Mouse (Mus musculus) liver, adult 2 months (tissue): ENCODE data around the gene Hnf4a.

Experiments
- CTCF ChIP-seq: fragments of 200-500 bp; IDR thresholded peaks from 2 replicates; pipeline ENCODE4 v1.5.1; 2011; ENCODE audit warnings: low read depth, low read length, control low read depth
- POLR2A ChIP-seq: fragments of 200-500 bp; IDR thresholded peaks from 2 replicates; pipeline ENCODE4 v1.6.1; 2011; ENCODE audit warnings: low read length, control low read depth; ENCODE audit not compliant: insufficient read depth; ENCODE audit errors: extremely low read depth

DNA sequence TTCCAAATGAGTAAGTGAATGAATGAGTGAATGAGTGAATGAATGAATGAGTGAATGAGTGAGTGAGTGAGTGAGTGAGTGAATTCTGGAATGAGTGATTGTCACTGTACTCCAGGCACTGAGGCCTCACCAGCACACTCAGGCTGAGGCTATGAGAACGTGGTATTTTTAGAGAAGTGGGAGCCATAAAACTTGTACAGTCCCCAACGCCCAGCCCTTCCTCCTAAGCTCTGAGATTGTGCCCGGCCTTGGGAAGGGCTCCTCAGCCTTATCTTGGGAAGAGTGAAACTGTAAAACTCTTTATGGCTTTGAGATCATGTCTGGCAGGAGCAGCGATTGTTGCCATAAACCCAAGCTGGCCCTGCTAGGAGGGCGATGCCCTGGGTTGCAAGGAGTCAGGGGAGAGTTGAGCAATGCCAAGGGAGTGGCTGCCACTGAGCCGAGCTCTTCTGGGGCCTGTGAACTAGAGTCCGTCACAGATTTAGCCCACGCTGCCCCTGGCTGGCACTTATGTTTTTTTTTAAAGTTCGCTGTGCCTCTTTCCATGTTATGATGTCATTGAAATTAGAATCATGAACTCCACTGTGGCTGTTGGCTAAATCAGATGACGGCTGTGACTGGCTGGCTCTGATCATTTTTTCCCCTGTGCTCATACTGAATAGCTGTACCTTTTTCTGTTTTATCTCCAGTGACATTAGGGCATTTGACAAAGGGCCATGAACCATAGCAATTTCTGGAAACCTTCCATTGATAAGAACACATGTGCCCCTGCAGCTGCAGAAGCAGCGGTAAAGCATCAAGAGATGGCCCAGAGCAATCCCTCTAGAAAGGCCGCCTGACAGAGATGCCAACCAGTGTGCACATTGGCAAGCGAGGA lies 73.7 kb downstream of the Hnf4a start:
- TF ChIP-seq CTCF (no peak), POLR2A (no peak)
